Mouse (Mus musculus) stomach, embryonic 14.5 days (tissue): ENCODE data around the gene D7Ertd443e. TPM values are rescaled to one million over a fixed set of nuclear protein-coding genes. Genes with fewer than 3 reads are reported as not detected.

Experiments used
- polyA plus RNA-seq: library from polyadenylated mRNA; unstranded; fragments of >200 nt; fragmentation: Nextera tagmentation; extraction: Ambion mirVana; gene quantifications from 2 replicates; pipeline ENCODE4 v1.2.1, GENCODE M21; 2014

Gene D7Ertd443e
- polyA plus RNA-seq, 1 experiment from 2014 or later = 0.19 TPM

Other genes starting within 250 kb of the D7Ertd443e start
- 10.9 and 13.0 TPM in 2 replicates for gene Adam12, start 153.5 kb downstream of the D7Ertd443e start, polyA plus RNA-seq